Mouse (Mus musculus): ENCODE data around the gene 1700061G19Rik. TPM values are rescaled to one million over a fixed set of nuclear protein-coding genes. Genes with fewer than 3 reads are reported as not detected.
"Not testable (repeated sequence)": the region's sequence is repeated elsewhere in the genome, so short reads cannot be mapped to it uniquely, and the experiment has no call there.

Gene 1700061G19Rik
- polyA plus RNA-seq, 3 experiments from 2014 or later = 0.21 to 0.57 (median 0.28) TPM

DNA sequence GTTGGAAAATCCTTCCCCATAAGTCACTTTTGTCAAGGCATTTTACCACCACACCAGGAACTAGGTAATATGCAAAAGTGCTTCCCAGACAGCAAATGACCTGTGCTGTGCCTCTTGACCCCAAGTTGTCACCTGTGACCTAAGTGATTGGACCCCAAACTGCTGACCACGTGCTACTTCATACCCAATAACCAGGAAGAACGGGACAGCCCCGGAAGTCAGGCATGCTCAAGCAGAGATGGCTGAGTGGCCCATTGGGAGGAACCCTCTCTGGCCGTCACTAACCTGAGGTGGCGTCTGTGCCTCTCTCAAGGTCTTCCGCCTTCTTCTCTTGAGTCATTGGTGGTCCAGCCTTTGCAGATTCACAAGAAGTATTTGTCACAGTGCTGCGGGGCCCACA, 2.8 kb upstream of the 1700061G19Rik start:
- ATAC-seq = no peak

DNA sequence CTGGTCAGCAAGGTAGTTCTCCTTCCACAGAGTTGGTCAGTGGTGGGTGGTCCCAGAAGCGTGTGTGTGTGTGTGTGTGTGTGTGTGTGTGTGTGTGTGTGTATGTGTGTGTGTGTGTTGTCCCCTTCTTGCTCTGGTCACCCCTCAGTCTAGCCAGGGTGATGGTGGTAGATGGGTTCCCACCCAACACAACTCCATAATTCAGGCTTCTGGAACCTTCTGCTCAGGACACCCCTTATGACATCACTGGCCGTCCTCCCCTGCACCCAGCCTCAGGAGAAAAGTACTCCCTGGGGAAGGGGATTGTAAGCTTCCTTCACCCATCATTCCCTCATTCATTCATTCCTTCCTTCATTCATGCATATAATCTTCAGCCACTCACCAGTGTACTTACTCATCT, 1.0 kb upstream of the 1700061G19Rik start, which contains the start of gene Acsbg2:
TSS of gene Acsbg2 (minus strand) at position 211 of the 400 bp plus-strand sequence.
- ATAC-seq = no peak

DNA sequence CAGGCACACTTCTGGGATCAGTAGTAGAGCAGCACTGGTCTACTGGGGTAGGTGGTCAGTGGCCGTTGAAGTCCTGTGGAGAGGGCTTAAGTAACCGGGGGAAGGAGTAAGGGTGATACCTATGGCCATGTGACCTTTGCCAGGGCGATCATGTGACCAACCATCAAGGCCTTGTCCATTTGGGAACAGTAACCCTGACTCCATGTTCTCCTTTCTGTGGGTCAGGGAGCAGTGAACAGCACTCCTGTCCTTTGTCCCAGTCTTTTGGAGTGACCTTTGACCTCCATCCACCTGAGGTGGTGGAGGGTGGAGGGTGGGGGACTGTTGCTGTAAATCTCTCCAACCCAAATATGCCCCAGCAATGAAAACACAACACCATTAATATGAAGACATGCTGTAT, 1.2 kb downstream of the 1700061G19Rik start:
- no peak for ATAC-seq

DNA sequence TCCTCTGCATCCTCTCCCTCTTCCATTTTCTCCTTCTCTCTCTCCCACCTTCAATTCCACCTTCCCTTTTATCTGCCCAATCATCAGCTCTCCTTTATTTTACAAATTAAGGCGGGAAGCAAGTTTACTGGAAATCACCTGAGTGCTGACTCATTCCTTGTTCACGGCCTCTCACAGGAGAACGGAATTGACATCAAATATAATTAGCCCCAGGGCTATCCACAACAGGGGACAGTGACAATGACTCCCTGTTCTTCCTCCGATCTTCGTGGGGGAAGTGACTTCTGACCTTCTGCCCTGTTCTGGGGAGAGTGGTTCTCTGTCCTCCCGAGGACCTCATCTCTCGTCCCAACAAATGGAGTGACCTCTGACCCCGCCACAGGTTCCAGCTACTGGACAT, 1.7 kb downstream of the 1700061G19Rik start:
- no peak for ATAC-seq

DNA sequence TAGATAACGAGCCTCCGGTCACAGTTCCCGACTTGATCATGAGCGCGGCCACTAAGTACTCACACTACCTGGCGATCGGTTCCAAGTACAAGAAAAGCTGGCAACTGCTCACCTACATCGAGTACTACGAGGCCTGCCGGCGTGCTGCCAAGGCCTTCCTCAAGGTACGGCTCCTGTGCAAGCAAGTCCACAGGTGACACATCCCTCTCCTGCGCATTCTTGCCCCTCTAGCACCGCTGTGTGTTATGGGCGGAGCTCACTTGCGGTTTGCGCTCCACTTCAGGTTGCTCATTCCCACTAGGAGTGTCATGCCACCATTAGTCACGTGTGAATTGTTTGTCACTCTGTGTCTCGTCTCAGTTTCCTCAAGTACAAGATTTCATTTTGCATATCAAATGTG, 2.1 kb downstream of the 1700061G19Rik start:
- no peak for ATAC-seq

DNA sequence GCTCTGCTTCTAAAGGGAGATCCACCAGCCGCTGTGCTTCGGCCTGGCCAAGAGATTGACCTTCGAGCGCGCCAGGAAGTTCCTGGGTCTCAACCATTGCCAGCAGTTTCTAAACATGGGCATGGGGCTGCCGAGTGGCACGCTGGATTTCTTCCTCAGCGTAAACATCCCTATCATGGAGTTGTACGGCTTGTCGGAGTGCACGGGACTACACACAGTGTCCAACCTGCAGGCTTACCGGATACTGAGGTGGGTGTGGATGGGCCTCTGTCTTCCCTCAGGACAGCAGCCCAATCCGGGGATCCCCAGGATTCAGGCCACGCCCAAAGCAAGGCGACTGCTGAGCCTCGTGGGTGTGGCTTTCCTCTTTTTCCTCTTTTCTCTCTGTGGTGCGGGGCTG, 8.3 kb downstream of the 1700061G19Rik start:
- no peak for ATAC-seq

DNA sequence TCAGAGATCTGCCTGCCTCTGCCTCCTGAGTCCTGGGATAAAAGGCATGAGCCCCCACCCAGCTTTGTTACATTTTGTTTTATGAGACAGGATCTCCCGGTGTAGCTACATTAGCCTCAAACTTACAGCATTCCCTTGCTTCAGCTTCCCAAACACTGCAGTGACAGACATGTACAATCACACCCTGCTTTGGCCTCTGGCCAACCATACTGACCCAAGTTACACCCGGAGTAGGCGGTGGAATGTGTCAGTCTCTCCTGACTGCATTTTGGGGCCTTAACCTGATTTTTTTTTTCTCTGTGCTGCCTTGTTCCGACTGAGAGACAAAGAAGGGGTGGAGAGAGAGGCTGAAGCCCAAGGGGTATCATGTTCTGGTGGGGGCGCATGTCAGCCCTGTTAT, 9.1 kb downstream of the 1700061G19Rik start:
- no peak for ATAC-seq

DNA sequence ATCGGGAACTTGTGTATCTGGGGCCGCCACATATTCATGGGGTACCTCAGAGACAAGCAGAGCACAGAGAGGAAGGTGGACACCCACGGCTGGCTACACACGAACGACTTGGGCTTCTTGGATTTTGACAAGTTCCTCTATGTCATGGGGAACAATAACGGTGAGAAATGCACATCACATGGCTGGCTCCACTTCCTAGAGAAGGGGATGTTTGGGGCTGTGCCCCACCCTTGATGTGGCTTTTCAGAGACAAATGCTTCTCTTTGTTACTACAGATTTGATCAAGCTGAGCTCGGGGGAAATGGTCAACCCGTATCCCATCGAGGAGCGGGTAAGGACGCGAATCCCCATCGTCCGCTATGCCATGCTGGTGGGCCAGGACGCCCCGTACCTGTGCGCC, 9.5 kb downstream of the 1700061G19Rik start:
- no peak for ATAC-seq

DNA sequence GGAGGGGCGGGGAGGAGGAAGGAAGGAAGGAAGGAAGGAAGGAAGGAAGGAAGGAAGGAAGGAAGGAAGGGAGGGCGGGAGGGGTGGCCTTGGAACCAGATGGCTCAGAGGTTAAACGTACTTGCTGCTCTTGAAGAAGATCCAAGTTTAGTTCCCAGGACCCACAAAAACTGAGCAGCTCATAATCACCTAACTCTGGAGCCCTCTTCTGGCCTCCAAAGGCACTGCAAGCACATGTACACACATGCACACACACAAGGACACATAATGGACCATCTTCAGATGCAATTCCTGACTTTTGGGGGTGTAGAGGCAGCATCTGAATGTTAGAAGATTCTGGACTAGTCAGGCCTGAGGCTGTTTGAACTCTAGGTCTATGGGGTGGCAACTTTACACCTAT, 12.8 kb downstream of the 1700061G19Rik start:
- ATAC-seq = no peak

DNA sequence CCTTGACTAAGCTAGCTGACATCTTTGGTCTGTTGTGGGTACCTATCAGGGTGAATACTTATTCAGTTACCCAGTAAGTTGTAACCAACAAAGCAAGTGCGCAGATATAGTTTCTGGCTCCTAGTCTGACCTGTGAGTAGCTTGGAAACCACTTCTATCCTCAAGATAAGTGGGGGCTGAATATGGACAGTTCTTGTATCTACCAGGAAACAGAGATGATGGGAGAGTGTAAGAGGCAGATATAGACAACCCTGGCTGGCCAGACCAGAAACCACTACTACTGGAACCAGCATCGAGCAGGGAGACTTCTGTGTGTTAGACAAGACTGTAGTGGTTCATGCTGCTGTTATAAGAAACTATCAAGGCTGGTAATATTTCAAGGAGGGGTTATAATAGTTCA, 14.7 kb downstream of the 1700061G19Rik start:
- ATAC-seq = no peak

DNA sequence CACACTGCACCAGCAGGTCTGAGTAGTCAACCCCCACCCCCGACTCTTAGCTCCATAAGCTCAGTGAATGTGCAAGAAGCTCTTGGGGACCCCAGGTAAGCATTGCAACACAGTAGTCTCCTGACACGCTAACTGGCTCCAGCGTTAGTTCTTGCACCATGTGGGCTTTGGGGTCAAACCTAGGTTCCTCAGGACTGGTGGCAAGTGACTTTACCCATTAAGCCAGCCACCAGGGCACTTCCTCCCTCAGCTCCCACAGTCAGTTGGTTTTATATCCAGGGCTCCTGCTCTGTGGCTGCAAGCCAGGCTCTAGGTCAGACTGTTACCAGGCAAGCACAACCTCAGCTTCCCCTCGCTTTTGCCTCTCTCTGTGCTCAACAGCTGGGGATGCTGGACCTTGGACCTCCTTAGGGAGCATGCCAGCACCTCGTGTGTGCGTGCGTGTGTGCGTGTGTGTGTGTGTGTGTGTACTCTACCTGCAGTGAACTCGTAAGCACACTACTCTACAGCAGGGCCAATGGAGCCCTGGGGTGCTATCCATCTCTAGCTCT, 20.2 kb downstream of the 1700061G19Rik start:
- ATAC-seq = no peak

DNA sequence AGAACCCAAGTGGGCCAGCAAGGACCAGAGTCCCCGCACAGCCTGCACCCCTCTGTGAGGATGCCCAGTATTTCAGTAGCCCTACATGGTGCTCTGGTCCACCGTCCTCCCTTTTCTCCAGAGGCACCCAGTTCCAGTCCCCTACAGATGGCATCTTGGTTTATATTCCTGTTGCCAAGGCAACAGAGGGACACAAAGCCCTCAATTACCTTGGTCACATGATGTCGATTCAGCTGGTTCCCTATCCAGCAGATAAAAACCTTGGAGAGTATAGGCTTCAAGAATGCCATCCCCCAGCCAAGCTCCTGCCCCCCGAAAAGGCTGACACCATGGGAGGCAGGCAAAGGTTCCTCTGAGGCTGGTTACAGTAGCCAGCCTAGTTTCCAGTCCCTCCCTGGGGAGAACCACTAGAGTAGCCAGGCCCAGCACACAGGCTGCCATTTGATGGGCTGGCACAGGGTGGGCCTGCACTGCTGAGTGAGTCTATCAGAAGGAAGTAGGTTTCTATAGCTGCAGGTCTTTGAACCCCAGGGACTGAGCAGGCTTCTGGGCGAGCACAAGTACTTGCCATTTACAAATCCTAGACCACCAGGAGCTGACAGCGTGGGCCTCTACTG, 21.3 kb downstream of the 1700061G19Rik start:
- ATAC-seq = no peak

DNA sequence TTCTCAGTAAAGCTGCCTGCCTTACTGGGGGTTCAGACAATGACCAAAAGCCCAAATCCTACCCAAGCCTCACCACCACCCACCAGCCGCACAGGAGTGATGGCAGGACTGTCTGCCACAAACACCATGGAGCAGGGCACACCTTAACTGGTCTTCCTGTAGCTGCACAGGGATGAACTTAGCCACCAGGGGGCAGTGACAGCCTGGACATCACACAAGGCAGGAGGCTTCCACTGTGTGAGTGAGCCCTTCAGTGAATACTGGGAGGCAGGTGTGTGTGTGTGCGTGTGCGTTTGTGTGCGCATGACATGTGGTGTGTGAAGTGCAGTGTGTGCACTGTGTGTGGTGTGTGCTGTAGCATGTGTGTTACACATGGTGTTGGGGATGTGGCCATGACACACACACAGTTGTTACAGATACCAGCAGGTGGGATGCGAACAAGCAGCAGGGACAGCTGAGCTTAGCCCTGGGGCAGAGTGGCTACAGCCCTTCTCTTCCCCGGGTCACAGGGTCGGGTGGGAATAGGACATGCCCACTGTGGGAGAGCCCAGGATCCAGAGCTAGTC, 22.4 kb downstream of the 1700061G19Rik start:
- peak; percentile 74 for ATAC-seq

DNA sequence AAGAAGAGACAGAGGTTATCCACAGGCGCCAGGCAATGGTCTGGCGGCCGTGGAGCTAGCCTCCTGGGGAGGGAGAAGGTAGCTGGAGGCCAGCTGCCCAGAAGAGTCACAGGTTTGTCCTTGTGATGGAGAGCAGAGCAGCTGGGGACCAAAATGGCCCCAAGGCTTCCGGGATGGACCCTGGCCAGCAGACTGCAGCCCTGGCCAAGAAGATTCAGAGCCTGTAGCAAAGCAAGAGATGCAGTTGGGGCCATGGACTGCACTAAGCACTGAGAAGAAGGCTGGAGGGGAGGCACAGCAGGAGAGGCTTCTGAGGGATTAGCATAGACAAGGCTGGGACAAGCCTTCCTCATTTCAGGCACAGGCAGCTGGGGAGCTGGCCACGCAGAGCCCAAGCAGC, 27.4 kb downstream of the 1700061G19Rik start:
- no peak for ATAC-seq

DNA sequence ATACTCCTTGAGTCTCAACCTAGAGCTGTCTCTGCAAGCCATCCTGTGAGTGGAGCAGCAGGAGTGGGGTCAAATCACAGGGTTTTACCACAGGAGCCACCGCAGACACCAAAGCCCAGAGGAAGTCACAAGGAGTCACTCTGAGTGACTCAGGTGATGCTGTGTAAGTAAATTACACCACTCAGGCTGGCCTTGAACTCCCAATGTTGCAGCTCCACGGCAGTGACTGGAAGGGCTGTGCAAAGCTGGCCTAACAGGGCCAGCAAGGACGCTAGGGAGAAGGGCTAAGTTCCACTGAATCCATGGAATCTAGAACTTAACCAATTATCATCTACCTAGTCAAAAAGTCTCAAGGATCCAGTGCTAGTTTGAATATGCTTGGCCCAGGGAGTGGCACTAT, 30.9 kb downstream of the 1700061G19Rik start:
- ATAC-seq = no peak

DNA sequence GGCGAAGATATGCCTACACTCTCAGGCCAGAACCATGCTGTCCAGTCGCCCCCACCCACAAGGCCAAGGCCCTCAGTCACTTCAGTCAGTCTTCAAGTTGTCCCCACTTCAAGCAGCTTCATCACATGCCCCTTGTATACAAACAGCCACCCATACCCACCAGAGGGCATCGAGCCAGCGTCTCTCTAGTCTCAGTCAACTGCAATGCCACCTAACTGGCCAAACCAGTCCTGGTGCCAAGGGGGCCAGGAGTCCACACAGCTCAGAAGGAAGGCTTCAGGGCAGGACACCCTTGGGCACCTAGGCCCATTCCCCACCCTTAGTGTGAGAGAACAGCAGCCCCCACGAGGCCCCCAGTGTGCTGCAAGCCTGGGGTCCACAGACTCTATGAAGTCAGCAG, 31.8 kb downstream of the 1700061G19Rik start:
- ATAC-seq = no peak

DNA sequence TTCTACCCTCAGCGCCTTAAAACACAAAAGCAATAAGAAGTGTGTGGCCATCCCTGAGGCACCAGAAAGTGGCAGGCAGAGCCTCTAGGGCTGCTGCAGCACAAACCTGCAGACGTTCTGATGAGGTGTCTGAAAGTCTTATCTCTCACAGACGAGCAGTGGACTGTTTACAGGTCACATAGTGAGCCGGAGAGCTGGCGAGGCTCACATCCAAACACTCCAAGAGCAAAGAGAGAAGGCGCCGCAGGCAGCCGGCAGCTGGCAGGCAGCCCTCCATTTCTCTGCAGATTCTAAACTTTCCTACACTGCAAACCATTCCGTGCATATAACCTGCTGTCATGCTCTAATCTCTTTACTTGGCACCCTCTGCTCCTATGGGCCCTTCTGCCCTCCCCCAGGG, 32.6 kb downstream of the 1700061G19Rik start:
- ATAC-seq = no peak

DNA sequence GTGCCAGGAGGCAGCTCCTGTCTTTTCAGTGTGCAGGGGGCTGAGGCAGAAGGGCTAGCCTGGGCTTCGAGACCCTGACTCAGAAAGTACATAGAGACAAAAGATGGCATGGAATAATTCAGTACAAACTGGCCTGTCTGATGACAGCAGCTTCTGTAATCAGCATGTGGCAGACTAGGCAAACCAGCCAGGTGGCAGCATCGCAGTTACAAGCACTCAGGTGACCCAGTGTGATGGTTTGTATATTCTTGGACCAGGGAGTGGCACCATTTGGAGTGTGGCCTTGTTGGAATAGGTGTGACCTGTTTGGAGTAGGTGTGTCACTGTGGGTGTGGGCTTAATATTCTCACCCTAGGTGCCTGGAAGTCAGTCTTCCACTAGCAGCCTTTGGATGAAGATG, 34.5 kb downstream of the 1700061G19Rik start:
- ATAC-seq = not testable (repeated sequence)

DNA sequence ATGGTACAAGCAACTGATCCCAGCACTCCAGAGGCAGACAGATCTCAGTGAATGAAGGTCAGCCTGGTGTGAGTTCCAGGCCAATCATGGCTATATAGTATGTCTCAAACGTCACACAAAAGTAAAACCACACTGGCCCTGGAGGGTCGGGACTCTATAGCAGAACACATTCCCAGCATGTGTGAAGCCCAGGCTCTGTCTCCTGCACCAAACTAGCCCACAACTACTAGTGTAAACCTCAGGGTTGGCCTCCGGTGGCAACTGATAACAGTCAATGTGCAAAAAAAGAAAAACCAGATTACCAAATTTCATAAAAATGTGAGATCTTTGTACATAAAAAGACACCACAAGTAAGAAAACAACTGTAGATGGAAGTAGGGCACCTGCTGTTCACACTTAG, 37.7 kb downstream of the 1700061G19Rik start:
- ATAC-seq = no peak

DNA sequence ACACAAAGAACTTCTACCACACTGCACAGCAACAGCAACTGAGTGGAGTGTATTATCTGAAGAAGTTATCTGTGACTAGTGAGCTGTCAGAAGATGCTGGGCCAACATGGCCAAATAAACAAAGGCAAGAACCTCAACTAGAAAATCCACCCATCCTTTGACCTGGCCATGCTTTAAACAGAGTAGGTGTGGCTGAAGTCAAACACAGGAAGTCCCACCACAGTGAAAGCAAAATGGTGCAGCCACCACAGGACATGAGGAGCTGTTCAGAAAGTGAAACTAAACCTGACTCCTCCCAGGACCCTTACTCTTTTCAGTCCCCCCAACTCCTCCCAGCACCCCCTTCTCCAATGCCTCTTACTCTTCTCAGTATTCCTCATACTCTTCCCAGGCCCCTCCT, 38.2 kb downstream of the 1700061G19Rik start:
- ATAC-seq = peak; percentile 64

DNA sequence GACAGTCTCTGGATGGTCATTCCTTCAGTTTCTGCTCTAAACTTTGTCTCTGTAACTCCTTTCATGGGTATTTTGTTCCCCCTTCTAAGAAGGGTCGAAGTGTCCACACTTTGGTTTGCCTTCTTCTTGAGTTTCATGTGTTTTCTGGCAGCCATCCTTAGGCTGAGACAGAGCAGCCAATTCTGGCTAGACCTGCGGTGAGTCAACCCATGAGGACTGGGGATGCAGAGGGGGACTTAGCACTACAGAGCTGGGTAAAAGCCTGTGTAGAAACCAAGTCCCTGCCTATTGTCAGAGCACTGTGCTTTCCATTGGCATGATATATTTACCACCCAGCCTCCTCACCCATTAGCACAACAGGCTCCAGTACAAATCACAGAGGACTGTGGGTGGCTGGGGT, 41.9 kb downstream of the 1700061G19Rik start:
- ATAC-seq = no peak

DNA sequence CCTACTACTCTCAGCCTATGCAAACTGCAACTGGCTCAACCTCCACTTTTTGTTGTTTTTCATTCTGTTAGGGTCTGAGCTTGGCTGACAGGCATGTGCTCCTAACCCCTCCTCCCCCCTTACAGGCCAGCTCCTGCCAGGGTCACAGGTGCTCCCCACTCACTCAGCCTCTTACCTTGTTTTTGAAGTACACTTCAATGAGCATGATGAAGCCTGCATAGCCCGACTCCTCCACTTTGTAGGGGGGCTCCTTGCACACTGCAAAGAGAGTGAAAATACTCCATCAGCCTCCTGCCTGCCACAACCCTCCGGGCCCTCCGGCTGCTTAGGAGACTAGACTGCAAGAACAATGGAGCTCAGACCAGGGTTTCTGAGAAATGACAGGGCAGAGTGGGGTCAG, 44.4 kb downstream of the 1700061G19Rik start:
- ATAC-seq = no peak

DNA sequence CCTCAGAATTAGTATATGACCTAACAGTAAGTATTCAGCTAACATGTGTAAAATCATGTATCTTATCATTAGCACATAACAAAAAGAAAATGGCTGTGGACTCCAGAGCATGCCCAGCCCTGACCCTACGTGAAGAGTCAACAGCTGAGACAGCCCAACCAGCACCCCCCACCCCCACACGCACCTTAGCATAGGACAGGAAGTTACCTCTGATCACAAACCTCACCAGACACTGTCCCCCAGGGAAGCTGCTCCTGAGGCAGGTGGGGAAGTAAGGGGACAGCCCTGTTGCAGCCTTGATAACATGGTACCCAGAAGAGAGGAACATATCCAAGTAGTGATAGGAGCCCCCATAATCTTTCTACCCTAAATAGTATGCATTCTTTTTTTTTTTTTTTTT, 50.7 kb downstream of the 1700061G19Rik start:
- ATAC-seq = peak; percentile 67

DNA sequence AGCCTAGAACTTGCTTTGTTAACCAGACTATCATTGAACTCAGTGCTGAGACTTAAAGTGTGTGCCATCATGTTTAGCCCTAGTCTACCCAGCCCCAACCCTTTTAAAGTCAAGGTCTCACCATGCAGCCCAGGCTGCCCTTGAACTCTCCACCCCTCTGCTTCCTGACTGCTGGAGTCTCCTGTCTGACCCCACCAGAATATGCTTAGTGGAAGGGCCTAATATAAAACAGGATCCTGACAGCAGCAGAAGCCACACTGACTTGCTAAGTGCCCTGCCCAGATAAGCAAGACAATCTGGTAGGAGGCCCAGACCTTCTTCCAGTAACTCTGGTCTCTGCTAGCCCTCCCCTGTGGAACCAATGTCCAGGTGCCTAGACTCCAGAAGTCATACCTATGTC, 53.8 kb downstream of the 1700061G19Rik start:
- ATAC-seq = no peak

DNA sequence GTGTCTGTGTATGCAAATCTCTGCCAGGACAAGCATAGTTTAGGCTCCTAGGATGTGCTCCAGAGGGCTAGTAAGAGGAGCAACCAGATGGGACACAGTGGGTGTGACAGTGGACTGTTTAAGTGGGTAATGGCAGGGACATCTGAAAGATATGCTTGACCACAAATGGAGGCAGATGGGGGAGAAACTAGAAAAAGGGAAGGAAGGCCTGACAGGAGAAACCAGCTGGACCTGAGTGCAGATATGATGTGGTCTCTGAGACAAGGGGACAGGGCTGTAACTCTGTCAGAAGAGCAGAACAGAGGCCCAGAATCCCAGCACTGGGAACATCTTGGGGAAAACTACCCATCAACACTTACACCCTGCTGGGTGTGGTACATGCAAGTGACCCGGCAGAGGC, 54.3 kb downstream of the 1700061G19Rik start:
- no peak for ATAC-seq

Data from inflammation-experienced regulatory T-cells, adult 6 months (primary cell).